Mouse (Mus musculus) ovary, adult 18-20 months (tissue): ENCODE data around the gene Gm3327.
"Not testable (repeated sequence)": the region's sequence is repeated elsewhere in the genome, so short reads cannot be mapped to it uniquely, and the experiment has no call there.

ENCODE experiments used
- DNase-seq: peaks from one replicate; pipeline ENCODE4 v3.0.0; 2022; ENCODE audit warnings: low spot score, mixed read lengths

Gm3327 gene

GRCm38 (mm10) chr14:44123551-44123950 lies at the start of gene Gm3327:
TSS of gene Gm3327 (plus strand) at chr14:44123851.
- not testable (repeated sequence) for DNase-seq

DNA sequence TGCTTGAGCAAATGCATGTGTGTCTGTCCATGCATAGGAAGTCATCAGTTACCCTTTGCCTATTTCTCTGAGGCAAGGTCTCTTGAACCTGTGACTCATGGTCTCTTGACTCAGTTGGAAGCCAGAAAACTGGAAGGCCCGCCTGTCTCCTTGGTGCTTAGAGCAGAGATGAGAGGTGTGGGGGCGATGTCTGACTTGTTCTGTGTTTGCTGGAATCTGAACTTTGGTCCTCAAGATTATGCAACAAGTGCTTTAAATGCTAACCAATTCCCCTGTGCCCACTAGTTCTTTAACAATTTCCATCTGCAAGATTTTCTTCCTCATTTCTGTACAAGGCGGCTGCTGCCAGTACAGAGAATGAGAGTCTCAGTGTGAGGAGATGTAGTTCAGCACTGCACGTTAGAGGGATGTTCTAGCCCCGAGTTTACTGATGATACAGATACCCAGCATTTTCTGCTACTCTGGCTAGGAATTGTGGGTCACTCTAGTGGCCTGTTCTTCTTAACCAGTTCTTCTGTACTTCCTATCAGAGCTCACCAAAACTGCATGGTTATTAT lies 45.8 kb upstream of the Gm3327 start:
- DNase-seq, result not testable (repeated sequence)

DNA sequence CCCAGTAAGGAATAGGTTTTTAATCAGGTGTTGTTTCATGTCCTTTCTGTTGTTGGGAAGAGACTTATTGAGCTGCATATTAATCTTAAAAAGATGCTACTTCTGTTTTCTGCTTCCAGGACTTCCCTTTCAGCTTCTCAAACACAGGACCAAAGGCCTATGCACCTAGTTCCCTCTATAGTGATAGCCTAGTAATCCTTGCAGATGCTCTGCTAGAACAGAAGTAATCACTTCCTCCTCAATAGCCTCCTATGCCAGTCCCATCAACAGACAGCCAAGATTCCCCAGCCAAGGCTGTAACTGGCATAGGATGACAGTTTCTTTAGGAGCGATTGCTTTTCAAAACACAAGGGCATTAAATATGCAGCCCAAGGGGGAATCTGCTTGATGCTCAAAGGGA lies 37.1 kb upstream of the Gm3327 start:
- not testable (repeated sequence) for DNase-seq

GRCm38 (mm10) chr14:44087535-44087934 lies 36.1 kb upstream of the Gm3327 start:
- DNase-seq, result not testable (repeated sequence)

DNA sequence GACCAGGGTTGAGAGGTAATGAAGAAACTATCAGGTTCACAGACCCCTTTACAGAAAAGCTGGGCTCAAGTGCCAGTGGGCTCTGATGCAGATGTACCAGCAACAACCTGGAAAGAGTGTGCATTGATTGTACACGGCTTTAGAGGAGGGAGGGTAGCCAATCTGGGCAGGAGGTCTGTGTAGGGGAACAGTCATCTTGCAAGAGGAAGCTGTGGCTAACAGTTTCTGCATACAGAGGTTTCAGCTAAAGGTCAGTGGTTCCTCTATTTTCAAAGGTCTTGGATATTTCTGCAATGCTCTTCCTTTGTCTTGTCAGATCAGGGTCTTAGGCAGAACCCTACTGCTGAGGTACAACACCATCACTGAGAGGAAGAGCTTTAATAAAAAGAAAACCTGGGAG lies 32.1 kb upstream of the Gm3327 start:
- not testable (repeated sequence) for DNase-seq

DNA sequence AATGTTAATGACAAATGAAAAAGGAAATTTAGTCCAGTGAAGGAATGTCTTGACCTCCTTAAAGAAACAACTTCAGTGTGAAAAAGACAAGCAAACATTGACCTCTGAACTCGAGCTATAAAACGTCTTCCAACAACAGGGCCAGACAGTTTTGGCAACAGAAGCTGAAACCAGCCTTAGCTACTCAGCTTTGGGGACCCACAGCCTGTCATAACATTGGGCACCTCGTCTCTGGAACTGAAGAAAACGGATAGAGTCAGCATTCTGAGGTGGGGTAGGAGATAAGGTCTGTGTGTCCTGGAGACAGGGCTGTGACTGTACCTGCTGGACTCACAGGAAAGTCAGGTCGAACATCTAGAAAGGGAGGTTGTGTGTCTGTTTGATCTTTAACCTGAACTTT lies 29.2 kb upstream of the Gm3327 start:
- not testable (repeated sequence) for DNase-seq

DNA sequence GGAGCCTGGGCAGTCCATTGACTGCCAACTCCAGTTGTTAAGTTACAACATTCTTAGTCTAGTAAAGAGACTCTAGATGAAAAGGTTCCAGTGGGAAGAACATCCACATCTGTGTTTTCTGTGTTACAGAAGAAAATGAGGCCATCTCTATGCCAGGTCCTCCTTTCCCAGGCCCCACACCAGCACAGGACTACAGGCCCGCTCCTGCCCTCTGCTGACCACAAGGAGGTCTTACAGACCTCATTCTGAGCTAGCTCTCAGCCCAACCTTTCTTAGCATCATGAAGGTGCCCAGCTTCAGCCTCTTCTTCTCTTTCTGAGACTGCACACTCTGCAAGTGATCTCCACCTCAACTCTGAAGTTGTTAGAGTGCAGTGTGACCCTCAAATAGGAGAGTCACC lies 23.6 kb upstream of the Gm3327 start:
- not testable (repeated sequence) for DNase-seq

- DNase-seq, result not testable (repeated sequence)
Observed at GRCm38 (mm10) chr14:44102354-44102753, 21.3 kb upstream of the Gm3327 start, which contains the start of gene Ear2. TSS of gene Ear2 (plus strand) at chr14:44102654.

DNA sequence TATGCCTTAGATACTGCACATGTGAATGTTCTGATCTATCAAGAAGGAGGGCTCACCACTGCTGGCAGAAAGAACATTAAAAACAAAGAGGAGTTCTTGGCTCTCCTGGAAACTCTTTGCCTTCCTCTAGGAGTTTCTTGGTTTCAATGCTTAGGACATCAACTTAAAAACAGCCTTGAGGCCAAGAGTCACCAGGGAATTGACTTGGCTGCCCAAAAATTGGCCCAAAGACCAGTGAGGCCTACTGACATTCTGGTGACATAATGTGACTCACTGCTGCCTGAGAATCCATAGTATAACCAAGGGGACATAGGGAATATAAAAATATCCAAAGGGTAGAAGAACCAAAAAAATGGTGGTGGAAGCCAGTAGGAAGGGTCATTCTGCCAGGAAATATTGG lies 12.7 kb upstream of the Gm3327 start:
- DNase-seq, result no peak
